In the genomic region with DNA sequence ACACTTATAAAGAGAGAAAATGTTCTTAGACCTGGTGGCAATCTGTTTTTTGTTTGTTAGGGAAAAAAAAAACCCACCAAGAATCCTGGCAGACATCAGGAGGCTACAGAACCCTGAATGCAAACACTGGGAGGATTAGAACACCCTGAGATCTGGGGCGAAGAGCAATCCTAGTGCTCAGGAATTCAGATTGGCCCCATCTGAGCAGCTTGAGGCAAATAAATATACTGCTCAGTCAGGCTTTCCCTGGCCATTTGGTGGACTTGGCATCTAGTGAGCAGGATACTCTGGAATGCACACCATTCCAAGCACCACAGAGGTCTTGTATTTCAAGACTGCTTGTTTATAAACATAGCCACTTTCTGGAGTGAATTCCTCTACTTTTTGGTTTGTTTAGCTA, we compare ENCODE assay signal across 12 mouse cellular contexts.
DNase-seq lines count a peak whose midpoint lies in the region; ATAC-seq and TF ChIP-seq lines count a peak whose summit lies in the region.
"Had no signal": no experiment of that assay in that cellular context is flagged by ENCODE, and none has a peak within 500 bp of the region (broad histone marks: within the 10 kb centered on the region; RNA-seq: fewer than 3 reads in every experiment).

No protein-coding gene starts in this region.

- no peak overlapping the region for H3K9ac ChIP-seq in limb, embryonic 14.5 days (ENCODE audit: low read depth, low read length, severe bottlenecking)
- H3K9ac ChIP-seq in intestine, embryonic 16.5 days (ENCODE audit: low read depth, low read length), result no peak overlapping the region
- H3K9ac ChIP-seq: liver, postnatal 0 days had no signal

- no peak for TF ChIP-seq POLR2A in limb, embryonic 14.5 days (IDR thresholded peaks at IDR 0.05; ENCODE audit: borderline replicate concordance, extremely low read depth, insufficient read depth, insufficient read length)

- 0 out of 2 replicates have a peak, but pooled peaks cover 4% of the 10 kb centered on the region for H3K4me1 ChIP-seq in limb, embryonic 14.5 days (ENCODE audit: control insufficient read depth, insufficient read depth, low read length)
- H3K4me1 ChIP-seq in intestine, embryonic 16.5 days (ENCODE audit: control insufficient read depth, insufficient read depth, low read length), result peaks cover 4% of the 10 kb centered on the region; the same call in 1 of the 2 replicates

- DNase-seq in cerebellum, adult 9-10 months, result peak; percentile 11
- no peak for DNase-seq in cerebellum, adult 8-10 months
- no peak for DNase-seq in layer of hippocampus, adult 2 months (ENCODE audit: low spot score in 2 of 2)
- no peak for DNase-seq in layer of hippocampus, postnatal 14 days (ENCODE audit: low spot score in 2 of 2)
- peak; percentile 27 for DNase-seq in embryo, embryonic 11 days
- DNase-seq in limb, embryonic 14.5 days (ENCODE audit: low spot score), result peak; percentile 27
- no peak for DNase-seq in right cerebral cortex, postnatal 10 days (ENCODE audit: low spot score in 2 of 2)
- DNase-seq: heart, postnatal 14 days; left cerebral cortex, postnatal 4 days; liver, postnatal 0 days had no signal

- TF ChIP-seq CTCF in layer of hippocampus, adult 2 months (conservative IDR thresholded peaks at IDR 0.05), result no peak

- H3K4me3 ChIP-seq in layer of hippocampus, adult 2 months, result no peak overlapping the region
- H3K4me3 ChIP-seq in limb, embryonic 14.5 days (replicated peaks; ENCODE audit: low read length), result no peak overlapping the region
- no peak overlapping the region for H3K4me3 ChIP-seq in intestine, embryonic 16.5 days (ENCODE audit: low read length)

- H3K27ac ChIP-seq in layer of hippocampus, adult 2 months, result peak overlapping the region; percentile 14; the same call in 1 of the 2 replicates
- H3K27ac ChIP-seq in limb, embryonic 14.5 days (replicated peaks; ENCODE audit: low read depth, low read length), result 0 out of 2 replicates have a peak overlapping the region, but pooled peaks have one; percentile 16
- H3K27ac ChIP-seq in intestine, embryonic 16.5 days (ENCODE audit: low read length), result no peak overlapping the region
- H3K27ac ChIP-seq: hindbrain, postnatal 0 days had no signal

- no peaks in the 10 kb centered on the region for H3K9me3 ChIP-seq in limb, embryonic 14.5 days (ENCODE audit: control insufficient read depth, low read length)
- H3K9me3 ChIP-seq in intestine, embryonic 16.5 days (ENCODE audit: control insufficient read depth, low read length), result no peaks in the 10 kb centered on the region

- no peaks in the 10 kb centered on the region for H3K36me3 ChIP-seq in limb, embryonic 14.5 days (ENCODE audit: control insufficient read depth, insufficient read depth, low read length)
- no peaks in the 10 kb centered on the region for H3K36me3 ChIP-seq in intestine, embryonic 16.5 days (ENCODE audit: control insufficient read depth, insufficient read depth, low read length)

- H3K4me2 ChIP-seq in limb, embryonic 14.5 days (replicated peaks; ENCODE audit: low read depth, low read length, severe bottlenecking), result no peak overlapping the region
- no peak overlapping the region for H3K4me2 ChIP-seq in intestine, embryonic 16.5 days (ENCODE audit: low read depth, low read length)

- ATAC-seq in limb, embryonic 14.5 days (ENCODE audit: low FRiP score, low read depth), result peak; percentile 50; the same call in 1 of the 2 replicates
- no peak for ATAC-seq in intestine, embryonic 16.5 days
- ATAC-seq: hindbrain, postnatal 0 days; liver, postnatal 0 days had no signal

- H3K27me3 ChIP-seq in limb, embryonic 14.5 days (ENCODE audit: control insufficient read depth, insufficient read depth, low read length), result no peaks in the 10 kb centered on the region
- no peaks in the 10 kb centered on the region for H3K27me3 ChIP-seq in intestine, embryonic 16.5 days (replicated peaks; ENCODE audit: control insufficient read depth, insufficient read depth, low read length)

- WGBS in limb, embryonic 14.5 days, result 18% methylated on average over 1 of the region's 1 CpGs
- 53% methylated on average over 1 of the region's 1 CpGs for WGBS in intestine, embryonic 16.5 days

Comparison
In these comparisons a context has a peak if more than half of its experiments do, and no peak if none do; other contexts are left out.
1. DNase-seq: peak in cerebellum, adult 9-10 months (single experiment), embryo, embryonic 11 days (single experiment) and limb, embryonic 14.5 days (single experiment); none in cerebellum, adult 8-10 months (single experiment), layer of hippocampus, adult 2 months (0 of 2), layer of hippocampus, postnatal 14 days (0 of 2) and right cerebral cortex, postnatal 10 days (0 of 2).